Mouse (Mus musculus) urinary bladder, adult 18-20 months (tissue): ENCODE results near the gene Zfp444.
"Not testable (repeated sequence)": the region's sequence is repeated elsewhere in the genome, so short reads cannot be mapped to it uniquely, and the experiment has no call there.

Experiments used
- DNase-seq, 2 experiments: peaks; one replicate each; pipeline ENCODE4 v3.0.0; 2022; ENCODE audit warnings: low spot score in 2 of 2, mixed read lengths in 2 of 2

Zfp444 gene

DNA sequence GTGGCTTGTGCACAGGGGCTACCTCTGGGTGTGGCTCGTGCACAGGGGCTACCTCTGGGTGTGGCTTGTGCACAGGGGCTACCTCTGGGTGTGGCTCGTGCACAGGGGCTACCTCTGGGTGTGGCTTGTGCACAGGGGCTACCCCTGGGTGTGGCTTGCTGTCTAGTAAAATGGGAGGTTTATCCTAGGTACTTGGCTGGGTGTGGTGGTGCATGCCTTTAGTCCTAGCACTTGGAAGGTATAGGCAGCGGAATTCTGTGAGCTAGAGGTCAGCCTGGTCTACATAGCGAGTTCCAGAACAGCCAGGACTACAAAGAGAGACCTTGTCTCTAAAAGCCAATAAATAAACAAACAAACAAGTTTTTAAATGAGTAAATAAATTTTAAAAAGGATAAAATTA is 42.7 kb downstream of the Zfp444 start:
- DNase-seq: not testable (repeated sequence)

DNA sequence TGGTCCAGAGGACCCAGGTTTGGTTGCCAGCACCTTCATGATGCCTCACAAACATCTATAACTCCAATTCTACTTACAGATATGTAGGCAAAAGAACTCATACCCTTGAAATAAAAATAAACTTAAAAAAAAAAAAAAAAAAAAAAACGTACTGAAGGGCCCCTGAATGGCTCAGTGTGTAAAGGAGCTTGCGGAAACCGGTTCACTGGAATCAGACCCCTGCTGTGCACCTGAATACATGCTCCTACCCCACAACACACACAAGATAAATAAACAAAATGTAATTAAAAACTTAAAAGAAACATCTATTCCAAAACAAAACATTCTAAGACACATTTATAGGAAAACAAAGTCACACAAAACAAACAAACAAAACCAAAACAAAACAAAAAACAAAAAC is 48.1 kb downstream of the Zfp444 start:
- DNase-seq: no peak

DNA sequence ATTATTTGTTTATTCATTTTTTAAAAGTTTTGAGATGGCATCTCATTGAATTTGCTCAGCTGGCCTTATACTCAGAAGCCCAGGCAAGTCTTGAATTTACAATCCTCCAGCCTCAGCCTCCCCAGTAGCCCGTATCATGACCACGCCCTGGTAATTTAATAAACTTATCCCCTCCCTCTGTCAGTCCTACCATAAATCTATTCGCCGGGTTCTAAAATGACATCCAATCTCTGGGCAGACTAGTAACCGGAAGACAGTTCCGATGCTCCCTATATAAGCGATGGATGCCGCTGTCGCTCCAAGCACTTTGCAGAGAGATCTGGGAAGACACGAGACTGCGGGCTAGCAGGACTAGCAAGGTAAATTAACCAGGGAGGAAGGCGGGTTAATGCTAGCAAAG is 50.0 kb downstream of the Zfp444 start, which contains the start of gene Zscan5b:
TSS of gene Zscan5b (plus strand) at position 301 of the 400 bp plus-strand sequence.
- no peak for DNase-seq

DNA sequence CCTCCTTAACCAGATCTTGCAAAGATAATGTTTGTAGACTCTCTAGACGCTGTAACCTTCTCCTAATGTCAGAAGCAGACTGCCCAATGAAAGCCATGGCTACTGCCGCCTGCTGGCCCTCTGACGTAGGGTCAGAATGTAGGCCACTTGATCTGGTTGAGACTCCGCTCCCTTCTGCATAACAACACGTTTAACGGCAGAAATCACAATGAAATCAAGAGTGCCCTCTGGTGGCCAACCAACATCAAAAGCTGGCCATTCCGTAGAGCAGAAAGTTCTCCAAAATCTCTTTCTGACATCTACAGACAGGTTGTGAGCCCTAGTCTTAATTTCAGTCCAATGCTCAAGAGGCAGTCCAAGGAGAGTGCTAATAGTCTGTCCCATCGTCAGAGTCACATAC is 56.5 kb downstream of the Zfp444 start:
- DNase-seq: not testable (repeated sequence)

DNA sequence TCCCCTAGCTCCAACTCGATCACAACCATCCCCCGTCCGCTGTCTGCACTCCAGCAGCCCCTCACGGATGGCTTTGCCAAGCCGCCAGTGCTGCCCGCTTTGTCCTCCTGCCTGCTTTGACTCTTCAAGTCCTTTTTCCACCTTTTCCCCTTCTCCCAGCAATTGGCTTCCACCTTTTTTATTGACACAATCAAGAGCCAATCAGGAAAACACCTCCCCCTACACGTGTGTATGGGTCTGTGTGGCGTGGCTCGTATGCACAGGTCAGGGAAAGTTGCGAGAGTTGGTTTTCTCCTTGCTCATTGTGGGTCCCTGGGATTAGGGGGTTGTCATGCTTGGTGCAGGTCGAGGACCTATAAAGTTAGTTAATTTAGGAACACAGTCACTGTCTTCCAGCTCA is 67.8 kb downstream of the Zfp444 start:
- no peak for DNase-seq

DNA sequence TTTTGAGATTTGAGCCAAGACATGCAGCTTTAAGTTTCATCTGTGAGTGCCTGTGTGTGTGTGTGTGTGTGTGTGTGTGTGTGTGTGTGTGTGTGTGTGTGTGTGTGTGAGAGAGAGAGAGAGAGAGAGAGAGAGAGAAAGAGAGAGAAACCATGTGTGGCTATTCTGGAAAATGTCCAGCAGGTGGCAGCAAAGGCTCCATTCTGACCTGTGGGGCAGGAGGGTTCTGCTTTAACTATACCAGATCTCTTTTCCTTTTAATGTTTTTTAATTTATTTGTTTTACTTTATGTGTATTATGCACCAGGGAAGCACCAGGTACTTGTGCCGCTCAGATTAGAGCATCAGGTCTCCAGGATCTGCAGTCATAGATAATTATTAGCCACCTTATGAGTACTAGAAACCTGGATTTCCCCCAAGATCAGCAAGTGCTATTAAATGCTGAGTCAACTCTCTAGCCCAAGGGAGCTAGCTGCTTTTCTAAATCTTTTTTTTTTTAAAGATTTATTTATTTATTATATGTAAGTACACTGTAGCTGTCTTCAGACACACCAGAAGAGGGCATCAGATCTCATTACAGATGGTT is 68.9 kb downstream of the Zfp444 start:
- DNase-seq: peak in 1 of 2 experiments; percentile 8
